ENCODE assay signal across 7 mouse cellular contexts in genomic region chr9:102721406-102721978, GRCm38 (mm10). TPM values are rescaled to one million over a fixed set of nuclear protein-coding genes. Genes with fewer than 3 reads are reported as not detected.
DNase-seq lines count a peak whose midpoint lies in the region; ATAC-seq and TF ChIP-seq lines count a peak whose summit lies in the region.

No protein-coding gene starts in this region.

- peak overlapping the region; percentile 94 for H3K4me2 ChIP-seq in heart, postnatal 0 days (ENCODE audit: low read depth, low read length)
- H3K4me2 ChIP-seq in liver, embryonic 12.5 days: peak overlapping the region; percentile 63

- H3K27ac ChIP-seq in heart, postnatal 0 days (ENCODE audit: low read depth): peak overlapping the region; percentile 100
- peak overlapping the region; percentile 48; the same call in 1 of the 2 replicates for H3K27ac ChIP-seq in liver, embryonic 12.5 days

- no peak for TF ChIP-seq CTCF in heart, postnatal 0 days (IDR thresholded peaks at IDR 0.05; ENCODE audit: low read depth)

- H3K27me3 ChIP-seq in heart, postnatal 0 days (ENCODE audit: control insufficient read depth, insufficient read depth, low read length): no peaks in the 10 kb centered on the region
- H3K27me3 ChIP-seq in liver, embryonic 12.5 days (replicated peaks): peaks cover 63% of the 10 kb centered on the region

- TF ChIP-seq EP300 in heart, postnatal 0 days (IDR thresholded peaks at IDR 0.05; ENCODE audit: low read depth): no peak

- peak overlapping the region; percentile 96 for H3K4me3 ChIP-seq in heart, postnatal 0 days (ENCODE audit: low read depth, low read length)
- H3K4me3 ChIP-seq in liver, embryonic 12.5 days: no peak overlapping the region; the same call in 1 of the 2 replicates

- H3K9me3 ChIP-seq in heart, postnatal 0 days (replicated peaks; ENCODE audit: control insufficient read depth, low read length): no peaks in the 10 kb centered on the region
- no peaks in the 10 kb centered on the region for H3K9me3 ChIP-seq in liver, embryonic 12.5 days (replicated peaks)

- ATAC-seq in heart, postnatal 0 days (ENCODE audit: insufficient read depth, low read depth): no peak
- no peak for ATAC-seq in liver, embryonic 12.5 days
- ATAC-seq in megakaryocyte progenitor cell, adult 5-6 weeks (replicated peaks; ENCODE audit: poor library complexity): no peak

- peak overlapping the region; percentile 100 for H3K9ac ChIP-seq in heart, postnatal 0 days (replicated peaks; ENCODE audit: low read depth, low read length)
- H3K9ac ChIP-seq in liver, embryonic 12.5 days: no peak overlapping the region

- peaks cover 68% of the 10 kb centered on the region for H3K4me1 ChIP-seq in heart, postnatal 0 days (ENCODE audit: control insufficient read depth, insufficient read depth)
- H3K4me1 ChIP-seq in liver, embryonic 12.5 days: peaks cover 54% of the 10 kb centered on the region

- 7% methylated on average over 3 of the region's 3 CpGs for WGBS in heart, postnatal 0 days
- 59% methylated on average over 3 of the region's 3 CpGs for WGBS in liver, embryonic 12.5 days (ENCODE audit: insufficient replicate concordance)

- DNase-seq in 3134 (ENCODE audit: extremely low read depth, insufficient read length, low spot score) (peak; percentile 38), 3T3-L1 (ENCODE audit: low read depth, low spot score) (peak; percentile 44)
- DNase-seq in heart, postnatal 0 days (ENCODE audit: low spot score): no peak
- no peak for DNase-seq in ovary, postnatal 10 days (ENCODE audit: low spot score)
- no peak for DNase-seq in spleen, postnatal 10 days (ENCODE audit: low spot score in 2 of 2)

- H3K36me3 ChIP-seq in heart, postnatal 0 days (replicated peaks; ENCODE audit: control insufficient read depth, insufficient read depth, low read length): peaks cover 62% of the 10 kb centered on the region
- peaks cover 35% of the 10 kb centered on the region for H3K36me3 ChIP-seq in liver, embryonic 12.5 days

RNA-seq across cellular contexts. Expression of gene Amotl2, which starts 5.0 kb away (rescaled TPM):
- total RNA-seq in heart, postnatal 0 days (2014; rRNA removed; ENCODE audit: low replicate concordance): 115 and 221 TPM in 2 replicates
- polyA plus RNA-seq in heart, postnatal 0 days (2015; fragmentation: Nextera tagmentation; extraction: Ambion mirVana): 25.3 and 26.0 TPM in 2 replicates
- polyA plus RNA-seq in liver, embryonic 12.5 days (2016; fragmentation: Nextera tagmentation; extraction: Ambion mirVana): 10.4 and 11.5 TPM in 2 replicates
- 0.84 and 2.1 TPM in 2 replicates for total RNA-seq in megakaryocyte progenitor cell, adult 5-6 weeks (2015)
- total RNA-seq in megakaryocyte progenitor cell, adult 5-6 weeks (2017): 0.98 and 8.5 TPM in 2 replicates

Comparison
In these comparisons a context has a peak if more than half of its experiments do, and no peak if none do; other contexts are left out.
1. DNase-seq: peak in 3134 (single experiment) and 3T3-L1 (single experiment); none in heart, postnatal 0 days (single experiment), ovary, postnatal 10 days (single experiment) and spleen, postnatal 10 days (0 of 2).
2. RNA of gene Amotl2, which starts 5.0 kb away (total RNA-seq): 115 to 221 TPM in heart, postnatal 0 days; 0.84 to 8.5 TPM in megakaryocyte progenitor cell, adult 5-6 weeks; every median in the first group is over 10 times any median in the second.